In genomic region chr9:45632520-45632919, GRCm38 (mm10) we compare ENCODE assay signal across 8 mouse cellular contexts.
DNase-seq lines count a peak whose midpoint lies in the region.

No protein-coding gene starts in this region.

- H3K27ac ChIP-seq in heart, embryonic 10.5 days: no peak overlapping the region

- no peaks in the 10 kb centered on the region for H3K36me3 ChIP-seq in heart, embryonic 10.5 days

- H3K27me3 ChIP-seq in heart, embryonic 10.5 days (ENCODE audit: insufficient read depth, poor library complexity, severe bottlenecking): peaks cover 14% of the 10 kb centered on the region; the same call in 1 of the 2 replicates

- no peak overlapping the region for H3K4me3 ChIP-seq in heart, embryonic 10.5 days

- 57% methylated on average over 10 of the region's 10 CpGs for WGBS in heart, embryonic 10.5 days

- H3K9me3 ChIP-seq in heart, embryonic 10.5 days: no peaks in the 10 kb centered on the region

- DNase-seq in heart, postnatal 14 days: peak; percentile 20
- DNase-seq in heart, embryonic 10.5 days (ENCODE audit: low spot score): no peak
- peak; percentile 26 for DNase-seq in Muller cell, postnatal 12 days (ENCODE audit: inconsistent ontology term)
- DNase-seq in cerebellum, postnatal 36 days: peak; percentile 34 to 50
- peak; percentile 62 to 72 for DNase-seq in kidney, postnatal 4 days
- DNase-seq in retina, postnatal 1 day: peak; percentile 94
- no peak for DNase-seq in thymus, postnatal 25 days
- no peak for DNase-seq in spleen, postnatal 10 days (ENCODE audit: low spot score in 2 of 2)

- H3K4me1 ChIP-seq in heart, embryonic 10.5 days: 0 out of 2 replicates have a peak, but pooled peaks cover 4% of the 10 kb centered on the region

- intact Hi-C loops in heart, postnatal 14 days (cut with DNase I): no loop called here

Comparison
In these comparisons a context has a peak if more than half of its experiments do, and no peak if none do; other contexts are left out.
1. DNase-seq: peak in heart, postnatal 14 days (2 of 2), Muller cell, postnatal 12 days (single experiment), cerebellum, postnatal 36 days (2 of 2), kidney, postnatal 4 days (2 of 2) and retina, postnatal 1 day (single experiment); none in heart, embryonic 10.5 days (single experiment), thymus, postnatal 25 days (single experiment) and spleen, postnatal 10 days (0 of 2).